Mouse (Mus musculus): ENCODE results near the gene Gcc1.

Gcc1 gene

GRCm38 (mm10) chr6:28422651-28423290 is 5.4 kb downstream of the Gcc1 start:
- no peak for DNase-seq (ENCODE audit: low spot score in 2 of 2)

GRCm38 (mm10) chr6:28421469-28422000 is 6.7 kb downstream of the Gcc1 start:
- peak; percentile 93 to 97 for DNase-seq (ENCODE audit: low spot score in 2 of 2)

- peak in 1 of 2 experiments; percentile 6 for DNase-seq (ENCODE audit: low spot score in 2 of 2)
Measured at GRCm38 (mm10) chr6:28420865-28421264, 7.3 kb downstream of the Gcc1 start.

- no peak for DNase-seq (ENCODE audit: low spot score in 2 of 2)
Measured at GRCm38 (mm10) chr6:28420361-28420760, 7.8 kb downstream of the Gcc1 start.

- DNase-seq (ENCODE audit: low spot score in 2 of 2) = no peak
Measured at GRCm38 (mm10) chr6:28419673-28420072, 8.5 kb downstream of the Gcc1 start.

- DNase-seq (ENCODE audit: low spot score in 2 of 2) = peak; percentile 36 to 53
Measured at GRCm38 (mm10) chr6:28418449-28418848, 9.7 kb downstream of the Gcc1 start.

- DNase-seq (ENCODE audit: low spot score in 2 of 2) = no peak
Measured at GRCm38 (mm10) chr6:28416981-28417380, 11.2 kb downstream of the Gcc1 start.

- no peak for DNase-seq (ENCODE audit: low spot score in 2 of 2)
Measured at GRCm38 (mm10) chr6:28411236-28411635, 17.0 kb downstream of the Gcc1 start.

- no peak for DNase-seq (ENCODE audit: low spot score in 2 of 2)
Measured at GRCm38 (mm10) chr6:28410053-28410452, 18.1 kb downstream of the Gcc1 start.

- DNase-seq (ENCODE audit: low spot score in 2 of 2) = no peak
Measured at GRCm38 (mm10) chr6:28399791-28400190, 28.4 kb downstream of the Gcc1 start.

- no peak for DNase-seq (ENCODE audit: low spot score in 2 of 2)
Measured at GRCm38 (mm10) chr6:28398726-28399125, 29.5 kb downstream of the Gcc1 start.

- DNase-seq (ENCODE audit: low spot score in 2 of 2) = peak in 1 of 2 experiments; percentile 10
Measured at GRCm38 (mm10) chr6:28397681-28398203, 30.4 kb downstream of the Gcc1 start, which contains the start of gene Zfp800. Zfp800 (minus strand) TSS chr6:28398005.

GRCm38 (mm10) chr6:28396853-28397457 is 31.2 kb downstream of the Gcc1 start:
- DNase-seq (ENCODE audit: low spot score in 2 of 2) = peak in 1 of 2 experiments; percentile 19

- DNase-seq (ENCODE audit: low spot score in 2 of 2) = no peak
Measured at GRCm38 (mm10) chr6:28396051-28396852, 31.9 kb downstream of the Gcc1 start.

GRCm38 (mm10) chr6:28389038-28389437 is 39.2 kb downstream of the Gcc1 start:
- no peak for DNase-seq (ENCODE audit: low spot score in 2 of 2)

GRCm38 (mm10) chr6:28385169-28385568 is 43.0 kb downstream of the Gcc1 start:
- DNase-seq (ENCODE audit: low spot score in 2 of 2) = no peak

GRCm38 (mm10) chr6:28381983-28382382 is 46.2 kb downstream of the Gcc1 start:
- peak in 1 of 2 experiments; percentile 6 for DNase-seq (ENCODE audit: low spot score in 2 of 2)

GRCm38 (mm10) chr6:28369966-28370683 is 58.1 kb downstream of the Gcc1 start:
- DNase-seq (ENCODE audit: low spot score in 2 of 2) = no peak

- DNase-seq (ENCODE audit: low spot score in 2 of 2) = no peak
Measured at GRCm38 (mm10) chr6:28367575-28367974, 60.6 kb downstream of the Gcc1 start.
